Mouse (Mus musculus) heart, embryonic 14.5 days (tissue): ENCODE measurements at regions not wholly inside any gene's neighbourhood (a gene's known extent, or its start where the extent isn't known, plus 50 kb on each side); places are given as distances from the start of the nearest gene placed in this dataset.

ENCODE experiments used
- ATAC-seq: fragments of 200-750 bp; cut with Nextera tagmentation; 2 replicates; pipeline ENCODE4 v1.8.0; 2017; ENCODE audit warnings: low read depth, moderate TSS enrichment; ENCODE audit not compliant: insufficient number of reproducible peaks, insufficient read depth, low FRiP score
- H3K27ac ChIP-seq, 2 experiments: fragments of 200-500 bp in 1 of 2; fragments of 300-500 bp in 1 of 2; sonication (generic) in 1 of 2; replicated peaks in 1 of 2; 2 replicates each; pipeline ENCODE4 v1.5.1; 2012 to 2014; ENCODE audit warnings: low read depth in 2 of 2, low read length in 2 of 2, control low read depth in 1 of 2, mild to moderate bottlenecking in 1 of 2, mixed read lengths in 1 of 2; ENCODE audit not compliant: control insufficient read depth in 1 of 2, insufficient read depth in 1 of 2
- H3K27me3 ChIP-seq: fragments of 300-500 bp; sonication (generic); 2 replicates; pipeline ENCODE4 v1.6.1; 2014; ENCODE audit warnings: mild to moderate bottlenecking, low read length, control low read depth; ENCODE audit not compliant: control insufficient read depth, insufficient read depth
- H3K36me3 ChIP-seq: fragments of 300-500 bp; sonication (generic); 2 replicates; pipeline ENCODE4 v1.6.1; 2014; ENCODE audit warnings: mild to moderate bottlenecking, control low read depth, low read length, mixed read lengths; ENCODE audit not compliant: control insufficient read depth, insufficient read depth
- H3K4me1 ChIP-seq, 2 experiments: fragments of 200-500 bp in 1 of 2; fragments of 300-500 bp in 1 of 2; sonication (generic) in 1 of 2; 2 replicates each; pipeline ENCODE4 v1.6.1; 2012 to 2014; ENCODE audit warnings: low read length in 2 of 2, control low read depth in 1 of 2, mixed read lengths in 1 of 2; ENCODE audit not compliant: control insufficient read depth in 2 of 2, insufficient read depth in 2 of 2
- H3K4me2 ChIP-seq: fragments of 300-500 bp; sonication (generic); 2 replicates; pipeline ENCODE4 v1.6.1; 2014; ENCODE audit warnings: mild to moderate bottlenecking, low read length
- H3K4me3 ChIP-seq, 2 experiments: fragments of 200-500 bp in 1 of 2; fragments of 300-500 bp in 1 of 2; sonication (generic) in 1 of 2; 2 replicates each; pipeline ENCODE4 v1.5.1; 2012 to 2014; ENCODE audit warnings: low read length in 2 of 2, mild to moderate bottlenecking in 2 of 2, control low read depth in 1 of 2, low read depth in 1 of 2, moderate library complexity in 1 of 2; ENCODE audit not compliant: control insufficient read depth in 1 of 2, insufficient read depth in 1 of 2
- H3K9ac ChIP-seq: fragments of 300-500 bp; sonication (generic); 2 replicates; pipeline ENCODE4 v1.6.1; 2014; ENCODE audit warnings: mild to moderate bottlenecking, low read length
- H3K9me3 ChIP-seq: fragments of 300-500 bp; sonication (generic); 2 replicates; pipeline ENCODE4 v1.6.1; 2016; ENCODE audit warnings: low read length, control low read depth; ENCODE audit not compliant: control insufficient read depth
- WGBS: fragments of 180-500 bp; shearing (Covaris S2); extraction: QIAGEN DNeasy Blood & Tissue Kit; methylation state at CpG from one replicate; pipeline ENCODE4 v1.1.7; 2014; 5-methylcytosine and 5-hydroxymethylcytosine counted together

DNA sequence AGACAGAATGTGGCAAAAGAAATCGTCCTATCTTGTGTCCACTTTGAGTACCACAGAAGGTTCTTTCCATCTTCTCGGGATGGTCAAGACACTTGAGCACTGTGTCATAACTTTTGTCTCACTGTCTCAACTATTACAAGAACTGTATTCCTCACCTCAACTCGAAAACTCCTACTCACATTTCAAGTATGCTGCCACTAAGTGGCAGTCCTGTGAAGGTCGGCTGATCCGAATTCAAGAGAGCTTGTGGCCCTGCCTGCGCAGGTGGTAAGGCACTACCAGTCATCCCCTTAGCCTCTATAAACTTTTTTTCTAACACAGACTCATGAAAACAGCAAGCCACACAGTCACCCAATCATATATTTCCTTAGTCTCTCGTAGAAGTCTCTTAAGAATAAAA, 381.6 kb upstream of the Meis1 start:
- no peak for ATAC-seq
- WGBS: 75% methylated on average over 7 of the region's 7 CpGs
- Histone ChIP-seq H3K4me2 (no peak overlapping the region), H3K4me1 (no peaks in the 10 kb centered on the region), H3K4me3 (no peak overlapping the region), H3K9me3 (no peaks in the 10 kb centered on the region), H3K27ac (no peak overlapping the region), H3K9ac (no peak overlapping the region), H3K27me3 (no peaks in the 10 kb centered on the region), H3K36me3 (no peaks in the 10 kb centered on the region)

DNA sequence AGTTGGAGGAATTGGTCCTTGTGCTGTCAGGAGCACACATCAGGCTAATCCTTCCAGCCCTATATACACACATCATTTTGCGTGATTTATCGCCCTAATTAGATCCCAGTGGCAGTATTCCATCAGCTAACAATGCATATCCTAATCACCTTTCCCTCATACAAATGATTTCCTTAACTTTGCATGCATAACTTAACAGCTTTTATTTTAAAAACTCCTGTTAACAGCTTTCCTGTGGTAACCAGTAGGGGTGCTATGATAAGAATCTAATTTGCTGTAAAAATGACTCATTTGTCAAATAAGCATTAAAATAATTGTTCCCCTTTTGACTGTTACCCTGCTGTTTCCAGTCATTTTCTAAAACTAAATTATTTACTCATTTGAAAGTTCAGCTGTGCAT, 401.4 kb upstream of the Meis1 start:
- Histone ChIP-seq H3K27me3 (no peaks in the 10 kb centered on the region), H3K4me1 (no peaks in the 10 kb centered on the region), H3K4me2 (no peak overlapping the region), H3K9me3 (no peaks in the 10 kb centered on the region), H3K36me3 (no peaks in the 10 kb centered on the region), H3K27ac (no peak overlapping the region), H3K4me3 (no peak overlapping the region), H3K9ac (no peak overlapping the region)
- no peak for ATAC-seq
- 84% methylated on average over 2 of the region's 2 CpGs for WGBS

- Histone ChIP-seq H3K4me1 (no peaks in the 10 kb centered on the region), H3K9me3 (no peaks in the 10 kb centered on the region), H3K36me3 (no peaks in the 10 kb centered on the region), H3K9ac (no peak overlapping the region), H3K27ac (no peak overlapping the region), H3K4me3 (no peak overlapping the region), H3K27me3 (no peaks in the 10 kb centered on the region), H3K4me2 (no peak overlapping the region)
- no peak for ATAC-seq
These were observed 404.5 kb upstream of the Meis1 start for GRCm38 (mm10) chr11:19423268-19423667.

GRCm38 (mm10) chr11:19423841-19424815, 405.3 kb upstream of the Meis1 start:
- Histone ChIP-seq H3K27me3 (no peaks in the 10 kb centered on the region), H3K9me3 (no peaks in the 10 kb centered on the region), H3K9ac (no peak overlapping the region), H3K4me3 (no peak overlapping the region), H3K36me3 (no peaks in the 10 kb centered on the region), H3K27ac (no peak overlapping the region), H3K4me2 (no peak overlapping the region), H3K4me1 (no peaks in the 10 kb centered on the region)
- ATAC-seq: no peak
- WGBS: 74% methylated on average over 20 of the region's 20 CpGs

DNA sequence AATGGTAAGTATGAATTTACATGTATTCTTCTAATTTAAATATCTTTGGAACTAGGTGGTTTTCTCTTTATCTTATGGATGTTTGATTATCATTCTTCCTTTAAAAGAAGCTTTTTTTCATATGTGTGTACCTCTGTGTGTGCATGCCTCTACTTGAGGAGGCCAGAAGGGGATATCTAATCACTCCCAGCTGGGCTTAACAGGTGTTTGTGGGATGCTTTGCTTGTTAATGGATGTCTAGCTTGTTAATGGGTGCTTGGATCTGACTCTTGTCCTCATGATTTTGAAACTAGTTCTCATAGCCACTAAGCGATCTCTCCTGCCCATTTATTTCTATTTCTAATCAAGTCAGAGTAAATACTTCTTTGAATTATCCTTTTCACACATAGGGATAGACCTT, 408.8 kb upstream of the Meis1 start:
- ATAC-seq: no peak
- Histone ChIP-seq H3K9me3 (no peaks in the 10 kb centered on the region), H3K36me3 (no peaks in the 10 kb centered on the region), H3K4me3 (no peak overlapping the region), H3K4me2 (no peak overlapping the region), H3K27me3 (no peaks in the 10 kb centered on the region), H3K27ac (no peak overlapping the region), H3K4me1 (no peaks in the 10 kb centered on the region), H3K9ac (no peak overlapping the region)
- 86% methylated on average over 1 of the region's 1 CpGs for WGBS

DNA sequence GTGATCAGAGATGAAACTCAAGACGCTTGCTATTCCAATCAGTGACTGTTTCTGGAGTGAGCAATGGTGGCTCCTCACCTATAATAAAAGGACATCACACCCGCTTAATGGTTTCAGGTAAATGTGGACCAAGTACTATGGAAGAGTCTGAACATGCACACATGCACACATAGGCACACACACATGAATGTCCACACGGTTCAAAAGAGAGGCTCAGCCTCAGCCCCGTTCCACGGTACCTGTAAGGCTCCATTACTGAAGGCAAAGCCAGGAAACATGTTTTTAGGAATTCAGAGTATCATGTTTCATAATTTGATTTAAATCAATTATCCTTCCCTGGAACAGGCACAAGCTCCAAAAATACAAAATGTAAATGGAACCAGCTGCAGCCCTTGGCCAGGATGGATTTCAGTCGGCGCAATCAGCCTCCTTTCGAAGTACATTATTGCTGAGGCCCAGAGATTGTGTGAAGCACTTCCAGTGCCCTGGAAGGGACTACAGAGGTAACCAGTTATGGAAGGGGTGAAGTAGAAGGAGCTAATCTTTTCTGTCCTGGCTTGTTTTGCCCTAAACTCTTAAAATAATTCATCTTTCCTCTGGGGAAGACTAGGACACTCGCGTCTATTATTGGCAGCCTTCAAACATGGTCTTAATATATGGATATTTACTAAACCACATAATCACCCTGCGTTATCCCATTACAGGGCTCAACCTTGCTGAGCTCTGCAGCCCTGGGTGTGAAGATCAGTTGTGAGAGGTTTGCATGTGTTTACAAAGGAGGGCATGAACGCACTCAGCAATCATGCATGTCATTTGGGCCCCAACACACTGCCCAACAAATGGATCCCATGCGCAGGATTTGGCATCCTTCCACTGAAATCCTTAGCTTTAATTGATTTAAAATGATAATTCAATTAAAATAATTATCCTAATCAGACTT, 415.2 kb upstream of the Meis1 start:
- Histone ChIP-seq H3K4me1 (no peaks in the 10 kb centered on the region), H3K9ac (no peak overlapping the region), H3K9me3 (no peaks in the 10 kb centered on the region), H3K27me3 (no peaks in the 10 kb centered on the region), H3K27ac (no peak overlapping the region), H3K4me2 (no peak overlapping the region), H3K4me3 (no peak overlapping the region), H3K36me3 (no peaks in the 10 kb centered on the region)
- WGBS: 89% methylated on average over 13 of the region's 13 CpGs
- ATAC-seq: no peak

GRCm38 (mm10) chr11:19438385-19438784, 419.6 kb upstream of the Meis1 start:
- H3K27ac ChIP-seq: no peak overlapping the region
- H3K27me3 ChIP-seq: no peaks in the 10 kb centered on the region
- H3K9me3 ChIP-seq: no peaks in the 10 kb centered on the region
- no peak overlapping the region for H3K4me2 ChIP-seq
- ATAC-seq: no peak
- 80% methylated on average over 5 of the region's 5 CpGs for WGBS
- no peak overlapping the region for H3K4me3 ChIP-seq
- no peaks in the 10 kb centered on the region for H3K36me3 ChIP-seq
- no peaks in the 10 kb centered on the region for H3K4me1 ChIP-seq
- no peak overlapping the region for H3K9ac ChIP-seq
